Mouse (Mus musculus) spleen, adult 10 weeks (tissue): Measurements from ENCODE around the gene Itgb3bp. TPM values are rescaled to one million over a fixed set of nuclear protein-coding genes. Genes with fewer than 3 reads are reported as not detected.

Experiments
- polyA plus RNA-seq: library from polyadenylated mRNA; stranded (reverse); fragments of 350-450 nt; fragmentation: Illumina TruSeq; extraction: RNeasy Lipid Tissue Mini Kit (QIAGEN cat#74804); gene quantifications from one replicate; pipeline ENCODE4 v1.2.3, GENCODE M21; 2015; ENCODE audit warnings: low replicate concordance; ENCODE audit not compliant: insufficient read depth

The Itgb3bp gene
- polyA plus RNA-seq, result 17.3 TPM

GRCm38 (mm10) chr4:99929613-99930517, at the start of gene Itgb3bp:
TSS of gene Itgb3bp (minus strand) at chr4:99929813.

GRCm38 (mm10) chr4:99929149-99929612, 432 bp downstream of the Itgb3bp start, which contains the start of gene Pgm1:
TSS of gene Pgm1 (plus strand) at chr4:99929414.

GRCm38 (mm10) chr4:99829094-99830073, 100.2 kb downstream of the Itgb3bp start, which contains the start of gene Efcab7:
TSS of gene Efcab7 (plus strand) at chr4:99829198.

Other genes with a start within 250 kb of the Itgb3bp start
- gene Alg6, start 214.1 kb downstream of the Itgb3bp start, polyA plus RNA-seq, result 11.8 TPM
- gene Efcab7, start 100.6 kb downstream of the Itgb3bp start, polyA plus RNA-seq, result 7.9 TPM
- gene Pgm1, start 399 bp downstream of the Itgb3bp start, polyA plus RNA-seq, result 17.4 TPM
- gene Ror1, start 166.0 kb upstream of the Itgb3bp start, polyA plus RNA-seq, result 2.4 TPM